Mouse (Mus musculus): ENCODE data around the gene Tmem222.
A peak's percentile ranks its signal among the peaks of the same experiment; 100 is the strongest.

Tmem222 gene

DNA sequence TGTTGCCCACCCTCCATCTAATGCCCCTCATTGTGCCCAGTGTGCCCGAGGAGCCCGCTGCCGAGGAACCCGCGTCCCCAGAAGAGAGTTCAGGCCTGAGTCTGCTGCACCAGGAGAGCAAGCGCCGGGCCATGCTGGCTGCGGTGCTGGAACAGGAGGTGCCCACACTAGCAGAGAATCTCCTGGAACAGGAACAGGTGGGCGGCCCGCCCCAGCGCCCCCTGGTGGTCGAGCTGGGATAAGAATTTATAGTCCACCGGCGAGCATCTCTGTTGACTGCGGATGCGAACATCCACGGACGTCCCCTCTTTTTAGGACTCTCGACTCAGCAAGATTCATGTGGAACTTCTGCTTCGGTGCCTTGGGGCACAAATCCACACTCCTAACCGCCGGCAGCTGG lies 27.0 kb downstream of the Tmem222 start:
- peak; percentile 85 for DNase-seq (ENCODE audit: low read depth)

DNA sequence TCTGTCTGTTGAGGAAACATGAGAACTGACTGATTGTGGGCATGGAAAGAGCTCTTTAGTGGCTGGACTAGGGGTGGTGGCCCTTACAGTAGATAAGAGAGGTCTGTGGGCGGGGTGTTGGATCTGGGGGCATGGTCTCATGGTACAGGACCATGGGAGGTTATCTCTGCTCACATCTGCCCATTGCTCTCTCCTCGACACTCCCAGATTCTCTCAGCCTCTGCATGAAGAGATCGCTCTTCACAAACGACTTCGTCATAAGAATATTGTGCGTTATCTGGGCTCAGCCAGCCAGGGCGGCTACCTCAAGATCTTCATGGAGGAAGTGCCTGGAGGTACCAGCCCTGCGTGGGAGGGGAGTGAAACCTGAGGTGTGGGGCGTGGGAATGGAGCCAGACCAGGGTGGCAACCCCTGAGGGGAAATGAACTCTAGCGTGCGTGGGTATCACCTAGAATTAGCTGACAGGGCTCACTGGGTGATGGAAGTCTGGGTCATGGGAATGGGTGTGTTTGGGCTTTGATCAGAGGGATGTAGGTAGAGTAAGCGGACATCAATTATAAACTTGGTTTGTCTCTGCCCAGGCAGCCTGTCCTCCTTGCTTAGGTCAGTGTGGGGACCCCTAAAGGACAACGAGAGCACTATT lies 29.7 kb downstream of the Tmem222 start:
- DNase-seq (ENCODE audit: low read depth) = peak; percentile 38

DNA sequence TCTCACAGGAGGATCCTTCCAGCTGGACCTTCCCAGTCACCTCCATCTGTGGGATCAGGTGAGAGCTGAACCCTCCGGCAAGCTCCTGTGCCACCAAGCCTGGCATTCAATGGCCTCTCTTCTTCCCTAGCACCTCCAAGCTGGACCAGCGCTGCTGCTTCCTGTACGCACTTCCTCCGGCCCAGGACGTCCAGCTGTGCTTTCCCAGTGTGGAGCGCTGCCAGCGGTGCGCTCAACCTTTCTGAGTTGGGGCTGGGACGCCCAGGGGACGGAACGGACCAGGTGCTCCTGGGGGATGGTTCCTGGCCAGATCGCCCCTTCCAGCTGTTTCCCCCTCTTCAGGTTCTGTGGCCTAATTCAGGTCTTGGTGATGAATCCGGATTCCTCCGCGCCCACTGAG lies 30.5 kb downstream of the Tmem222 start:
- DNase-seq (ENCODE audit: low read depth) = no peak

DNA sequence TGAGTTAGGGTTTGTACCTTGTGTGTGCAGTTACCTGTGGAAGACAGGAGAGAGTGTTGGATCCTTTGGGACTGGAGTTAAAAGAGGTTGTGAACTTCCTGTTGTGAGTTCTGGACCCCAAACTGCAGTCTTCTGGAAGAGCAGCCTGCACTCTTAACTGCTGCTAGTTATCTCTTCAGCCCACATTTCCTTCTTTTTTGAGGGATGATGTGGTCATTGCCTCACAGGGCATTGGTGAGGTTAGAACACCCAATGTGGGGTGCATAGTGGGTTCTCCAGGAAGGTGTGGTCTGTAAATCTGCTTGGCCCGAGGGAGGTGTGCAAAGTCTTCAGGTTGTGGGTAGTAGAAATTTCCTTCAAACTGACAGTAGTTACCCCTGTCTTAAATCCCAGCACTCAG lies 33.3 kb downstream of the Tmem222 start:
- no peak for DNase-seq (ENCODE audit: low read depth)

DNA sequence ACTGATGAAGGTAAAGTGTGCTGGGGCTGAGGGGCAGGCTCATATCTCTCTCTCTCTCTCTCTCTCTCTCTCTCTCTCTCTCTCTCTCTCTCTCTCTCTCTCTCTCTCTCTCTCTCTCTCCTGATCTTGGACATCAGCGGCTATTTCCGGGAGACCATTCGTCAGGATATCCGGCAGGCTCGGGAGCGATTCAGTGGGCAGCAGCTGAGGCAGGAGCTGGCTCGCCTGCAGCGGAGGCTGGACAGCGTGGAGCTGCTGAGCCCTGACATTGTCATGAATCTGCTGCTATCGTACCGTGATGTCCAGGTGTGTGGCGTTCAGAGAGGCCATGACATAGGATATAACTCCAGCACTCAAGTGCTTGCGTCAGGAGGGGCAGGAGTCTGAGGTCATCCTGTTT lies 34.1 kb downstream of the Tmem222 start:
- no peak for DNase-seq (ENCODE audit: low read depth)

DNA sequence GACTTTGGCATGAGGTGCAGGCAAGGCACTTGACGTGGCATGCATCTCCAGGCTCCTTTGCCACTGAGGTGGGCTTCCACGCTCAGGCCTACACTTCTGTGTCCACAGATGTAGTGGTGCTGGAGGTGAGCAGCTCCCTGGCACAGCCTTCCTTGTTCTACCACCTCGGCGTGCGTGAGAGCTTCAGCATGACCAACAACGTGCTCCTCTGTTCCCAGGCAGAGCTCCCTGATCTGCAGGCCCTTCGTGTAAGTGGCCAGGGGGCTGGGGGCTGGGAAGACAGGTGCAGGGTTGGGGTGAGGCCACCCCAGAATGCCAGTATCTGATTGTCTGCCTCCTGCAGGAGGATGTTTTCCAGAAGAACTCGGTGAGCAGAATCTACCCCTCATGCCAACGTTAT lies 34.9 kb downstream of the Tmem222 start:
- no peak for DNase-seq (ENCODE audit: low read depth)

DNA sequence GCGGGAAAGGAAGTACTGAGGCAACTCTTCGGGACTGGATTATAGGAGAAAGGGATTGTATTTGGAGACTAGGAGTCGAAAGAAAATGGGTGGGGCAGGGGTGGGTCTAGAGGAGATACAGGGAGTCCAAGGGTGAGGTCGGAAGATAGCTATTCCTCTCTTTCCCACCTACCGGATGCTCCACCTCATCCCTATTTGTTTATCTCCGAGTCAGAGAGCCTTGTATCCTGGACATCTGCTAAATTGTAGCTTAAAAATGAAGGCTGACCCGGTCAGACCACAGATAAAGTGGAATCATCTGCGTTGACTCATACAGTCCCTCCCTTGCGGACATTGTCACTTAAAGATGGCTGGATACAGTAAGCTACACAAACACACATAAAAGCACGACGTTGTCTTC lies 35.7 kb downstream of the Tmem222 start:
- DNase-seq (ENCODE audit: low read depth) = no peak

DNA sequence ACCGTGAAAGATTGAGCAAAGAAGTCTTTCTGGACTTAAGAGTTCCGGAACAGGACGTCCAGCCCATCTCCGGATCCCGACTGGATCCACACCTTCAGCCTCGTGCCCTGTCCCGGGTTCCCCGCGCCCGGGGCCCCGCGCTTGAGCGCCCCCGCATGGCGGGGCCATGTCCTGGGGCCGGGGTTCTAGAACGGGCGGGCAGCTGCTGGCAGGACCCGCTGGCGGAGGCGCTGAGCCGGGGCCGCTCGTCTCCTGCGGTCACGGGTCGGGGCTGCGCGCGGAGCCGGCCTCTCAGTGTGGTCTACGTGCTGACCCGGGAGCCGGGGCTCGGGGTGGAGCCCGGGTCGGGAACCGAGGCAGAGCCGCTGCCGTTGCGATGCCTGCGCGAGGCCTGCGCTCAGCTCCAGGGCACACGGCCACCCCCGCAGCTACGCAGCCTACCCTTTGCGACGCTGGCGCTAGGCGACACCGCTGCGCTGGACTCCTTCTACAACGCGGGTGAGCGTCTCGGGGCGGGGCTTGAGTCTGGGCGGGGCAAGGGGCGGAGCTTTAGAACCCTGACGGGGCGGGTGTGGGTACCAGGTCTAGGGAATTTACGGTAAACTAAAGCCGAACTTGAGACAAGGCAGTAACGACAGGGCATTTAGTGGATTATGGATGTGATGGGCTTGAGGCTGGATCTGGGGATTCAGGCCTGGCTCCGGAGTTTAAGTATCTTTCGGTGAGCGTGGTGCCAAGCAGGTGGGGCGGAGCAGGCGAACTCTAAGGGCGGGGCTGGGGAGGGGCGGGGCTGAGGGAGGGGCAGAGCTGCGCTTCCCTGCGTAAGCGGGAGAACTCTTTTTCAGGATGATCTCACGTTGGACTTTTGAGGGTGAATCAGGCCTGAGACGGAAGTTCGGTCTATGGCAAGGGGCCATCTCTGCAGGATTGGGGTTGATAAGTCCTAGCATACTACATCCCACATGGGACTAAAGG lies 36.4 kb downstream of the Tmem222 start:
- peak; percentile 92 for DNase-seq (ENCODE audit: low read depth)

DNA sequence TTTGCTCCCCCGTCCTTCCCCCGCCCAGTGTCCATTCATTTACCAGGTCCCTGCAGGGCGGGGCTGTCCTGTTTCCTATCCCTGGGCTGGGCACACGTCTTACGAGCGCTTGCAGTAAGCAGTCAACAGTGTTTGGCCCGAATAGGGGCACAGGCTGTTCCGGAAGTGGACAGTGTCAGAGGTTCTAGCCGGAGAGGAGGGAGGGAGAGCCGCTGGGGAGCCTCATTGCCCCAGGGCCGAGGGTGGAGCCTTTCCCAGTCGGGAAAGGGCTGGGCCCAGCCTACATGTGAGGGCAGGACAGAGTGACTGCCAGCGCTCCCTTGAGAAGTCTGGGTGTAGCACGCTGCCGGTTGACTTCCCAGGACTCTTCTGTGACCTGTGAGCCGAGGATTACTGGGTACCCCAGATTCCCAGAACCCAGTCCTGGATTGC lies 37.1 kb downstream of the Tmem222 start, which contains the start of gene Map3k6:
Gene Map3k6 (plus strand): TSS at position 329 of the 432 bp plus-strand sequence.
- DNase-seq (ENCODE audit: low read depth) = no peak

DNA sequence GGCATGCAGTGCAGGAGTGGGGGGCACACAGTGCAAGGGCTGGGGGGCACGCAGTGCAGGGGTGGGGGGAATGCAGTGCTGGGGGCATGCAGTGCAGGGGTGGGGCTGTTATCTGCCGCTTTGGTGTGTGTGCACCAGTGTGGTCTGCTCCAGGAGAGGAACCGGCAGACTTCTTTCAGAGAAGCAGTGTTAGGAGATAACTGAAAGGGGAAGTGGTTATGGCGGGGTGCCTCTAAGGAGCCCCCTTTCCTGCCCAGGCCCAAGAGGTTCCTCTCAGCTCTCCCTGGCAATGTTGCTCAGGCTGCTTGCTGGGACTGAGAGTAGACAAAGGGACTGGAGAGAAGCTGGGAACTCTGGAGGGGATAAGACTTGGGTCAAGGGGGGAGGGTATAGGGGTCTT lies 39.7 kb downstream of the Tmem222 start:
- DNase-seq (ENCODE audit: low read depth) = no peak

DNA sequence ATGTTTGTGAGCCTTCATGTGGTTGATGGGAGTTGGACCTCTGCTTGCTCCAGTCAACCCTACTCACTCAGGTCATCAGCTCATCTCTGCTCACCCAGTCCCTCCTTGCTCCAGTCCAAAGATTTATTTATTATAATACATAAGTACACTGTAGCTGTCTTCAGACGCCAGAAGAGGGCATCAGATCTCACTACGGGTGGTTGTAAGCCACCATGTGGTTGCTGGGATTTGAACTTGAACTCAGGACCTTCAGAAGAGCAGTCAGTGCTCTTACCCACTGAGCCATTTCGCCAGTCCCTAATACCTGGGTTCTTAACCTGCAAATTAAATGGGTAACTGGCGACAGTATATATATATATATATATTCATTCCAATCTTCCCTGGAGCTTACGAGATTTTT lies 42.2 kb downstream of the Tmem222 start:
- DNase-seq (ENCODE audit: low read depth) = no peak

DNA sequence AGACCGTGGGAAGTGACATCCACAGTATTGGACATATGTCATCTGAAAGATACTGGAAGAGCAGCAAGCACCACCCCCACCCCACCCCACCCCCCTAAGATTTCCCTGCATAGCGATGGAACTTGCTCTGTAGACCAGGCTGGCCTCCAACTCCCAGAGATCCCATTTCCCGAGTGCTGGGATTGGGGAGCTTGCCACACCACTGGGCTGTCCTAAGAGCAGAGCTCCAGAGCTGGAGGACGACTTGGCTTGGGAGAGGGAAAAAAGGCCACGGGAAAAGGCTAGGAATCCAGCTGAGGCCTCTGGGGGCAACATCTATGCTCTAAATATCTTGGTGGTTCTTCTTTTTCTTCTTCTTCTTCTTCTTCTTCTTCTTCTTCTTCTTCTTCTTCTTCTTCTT lies 42.8 kb downstream of the Tmem222 start:
- DNase-seq (ENCODE audit: low read depth) = no peak

DNA sequence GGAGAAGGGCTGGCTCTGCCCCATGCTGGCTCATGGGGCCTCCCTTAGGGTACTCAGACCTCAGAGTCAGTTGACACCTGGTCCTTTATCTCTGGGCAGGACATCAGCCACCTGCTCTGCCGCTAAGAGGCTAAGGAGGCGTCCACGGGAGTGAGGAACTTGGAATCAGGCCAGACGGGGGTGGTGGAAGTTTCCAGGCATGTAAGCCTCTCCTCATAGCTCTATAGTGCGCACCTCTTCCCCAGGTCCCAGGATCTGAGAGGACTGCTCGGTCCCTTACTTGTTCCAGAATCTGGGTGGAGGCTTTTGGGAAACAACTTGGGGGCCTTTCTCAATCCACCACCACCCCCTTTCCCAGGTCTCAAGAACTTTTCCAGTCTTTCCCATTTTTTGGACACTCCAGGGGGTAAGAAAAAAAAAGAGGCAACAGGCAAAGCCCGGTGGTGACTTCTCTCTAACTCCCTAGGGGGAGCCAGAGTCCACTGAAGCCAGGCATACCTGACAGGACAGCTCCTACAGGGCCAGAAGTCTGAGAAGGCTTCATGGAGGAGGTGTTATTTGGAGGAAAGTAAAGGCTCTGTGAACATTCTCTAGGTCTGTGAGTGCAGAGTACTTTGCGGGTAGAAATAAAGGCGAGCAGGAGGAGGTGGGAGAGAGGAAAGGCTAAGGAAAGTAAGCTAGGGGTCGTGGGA lies 44.2 kb downstream of the Tmem222 start:
- DNase-seq (ENCODE audit: low read depth) = peak; percentile 67

DNA sequence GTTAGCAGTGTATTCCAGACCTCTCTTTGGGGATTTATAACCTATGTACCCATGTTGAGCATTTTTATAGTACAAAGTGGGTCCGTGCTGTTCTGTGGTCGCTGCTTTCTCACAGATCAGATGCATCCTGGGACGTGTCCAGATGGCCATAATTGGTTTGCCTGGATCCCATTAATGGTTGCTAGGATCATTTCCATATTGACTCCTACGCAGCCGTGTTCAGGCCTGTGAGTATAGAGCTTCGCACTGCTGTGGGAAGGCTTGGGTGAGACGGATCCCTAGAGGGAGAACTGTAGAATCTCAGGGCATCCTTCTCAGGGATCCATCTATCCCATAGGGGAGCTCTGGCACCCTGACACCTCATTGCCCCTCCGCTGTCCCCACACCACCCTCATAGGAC lies 48.0 kb downstream of the Tmem222 start:
- DNase-seq (ENCODE audit: low read depth) = no peak

DNA sequence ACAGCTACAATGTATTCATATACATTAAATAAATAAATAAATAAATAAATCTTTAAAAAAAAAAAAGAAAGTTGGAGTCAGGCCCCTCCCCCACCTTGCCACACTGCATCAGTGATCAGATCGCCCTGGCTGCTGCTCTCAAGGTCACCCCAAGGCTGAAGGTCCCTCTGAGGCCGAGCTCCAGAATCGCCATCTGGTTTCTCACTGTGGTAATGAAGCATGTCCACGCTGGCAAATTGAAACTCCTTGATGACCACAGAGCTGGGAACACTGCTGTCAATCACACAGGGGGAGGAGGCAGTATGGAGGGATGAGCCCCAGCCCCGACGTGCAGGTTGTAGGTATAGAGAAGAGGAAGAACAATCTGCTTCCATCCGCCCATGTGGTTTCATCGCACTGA lies 50.0 kb downstream of the Tmem222 start:
- no peak for DNase-seq (ENCODE audit: low read depth)

DNA sequence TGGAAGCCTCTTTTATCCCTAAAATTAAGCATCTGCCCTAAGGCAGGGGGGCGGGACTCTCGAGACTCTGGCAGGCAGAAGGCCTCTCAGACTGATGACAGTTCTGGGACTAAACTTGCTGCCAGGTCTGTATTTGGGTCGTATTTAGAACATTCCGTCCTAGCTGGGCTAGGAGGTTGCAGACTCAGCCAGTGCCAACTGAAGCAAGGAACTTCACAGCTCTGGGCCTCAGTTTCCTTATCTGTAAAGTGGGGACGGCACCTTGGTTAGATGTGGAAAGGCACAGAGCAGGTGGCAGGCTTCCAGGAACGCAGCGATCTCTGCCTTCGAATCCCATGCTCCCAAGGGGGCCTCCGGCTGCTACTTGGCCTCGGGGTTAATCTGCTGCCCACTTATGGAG lies 51.5 kb downstream of the Tmem222 start:
- DNase-seq (ENCODE audit: low read depth) = no peak

DNA sequence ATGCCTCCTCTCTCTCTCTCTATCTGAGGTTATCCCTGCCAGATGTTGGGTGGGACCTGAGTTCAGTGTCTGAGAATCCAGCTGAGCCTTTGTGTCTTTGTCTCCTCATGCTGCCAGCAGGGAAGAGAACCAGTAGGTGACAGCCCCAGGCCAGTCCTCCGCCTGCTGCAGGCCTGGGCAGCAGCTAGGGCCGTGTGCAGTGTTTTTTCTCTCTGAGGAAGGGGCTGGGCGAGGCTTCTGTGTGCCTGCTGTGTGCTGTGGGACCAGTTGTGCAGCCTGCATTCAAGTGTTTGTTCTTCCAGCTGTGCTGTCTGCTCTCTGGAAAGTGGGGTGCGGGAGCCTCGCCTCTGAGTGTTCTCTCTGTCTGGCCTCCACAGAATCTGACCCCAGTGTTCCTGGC lies 53.7 kb downstream of the Tmem222 start:
- no peak for DNase-seq (ENCODE audit: low read depth)

DNA sequence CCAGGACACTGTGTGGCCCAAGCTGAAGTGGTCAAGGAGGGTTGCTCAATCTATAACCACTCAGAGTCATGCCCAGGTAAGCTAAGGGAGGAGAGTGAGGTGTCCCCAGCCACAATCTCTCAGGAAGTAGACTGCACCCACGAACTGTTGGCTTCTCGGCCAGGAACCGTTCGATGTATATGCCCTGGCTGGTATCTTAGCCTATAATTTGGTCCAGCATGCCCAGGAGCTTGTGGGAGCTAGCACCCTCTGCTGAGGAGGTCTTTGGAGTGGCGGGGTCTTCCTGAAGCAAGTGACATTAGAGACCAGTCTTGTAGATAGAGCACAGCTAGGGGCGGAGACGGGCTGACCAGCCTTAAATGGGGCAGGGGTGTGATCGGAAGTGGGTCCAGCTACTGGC lies 55.9 kb downstream of the Tmem222 start:
- DNase-seq (ENCODE audit: low read depth) = no peak

DNA sequence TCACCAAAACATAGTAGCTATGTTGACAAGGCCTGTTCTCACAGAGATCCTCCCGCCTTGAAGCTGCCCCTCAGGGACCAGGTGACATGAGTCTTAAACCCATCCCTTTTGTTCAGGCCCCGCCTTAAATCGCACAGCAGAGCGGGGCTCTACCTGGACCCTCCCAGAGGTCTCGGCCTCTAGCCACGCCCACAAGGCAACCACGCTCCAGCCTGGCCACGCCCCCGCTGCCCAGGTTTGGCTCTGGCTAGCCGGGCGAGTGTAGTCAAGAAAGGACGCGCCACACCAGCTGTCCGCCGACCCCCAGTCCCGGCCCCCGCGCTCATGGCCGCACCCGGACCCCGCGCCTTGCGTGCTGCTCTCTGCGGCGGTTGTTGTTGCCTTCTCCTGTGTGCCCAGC lies 56.9 kb downstream of the Tmem222 start:
- DNase-seq (ENCODE audit: low read depth) = peak; percentile 17

DNA sequence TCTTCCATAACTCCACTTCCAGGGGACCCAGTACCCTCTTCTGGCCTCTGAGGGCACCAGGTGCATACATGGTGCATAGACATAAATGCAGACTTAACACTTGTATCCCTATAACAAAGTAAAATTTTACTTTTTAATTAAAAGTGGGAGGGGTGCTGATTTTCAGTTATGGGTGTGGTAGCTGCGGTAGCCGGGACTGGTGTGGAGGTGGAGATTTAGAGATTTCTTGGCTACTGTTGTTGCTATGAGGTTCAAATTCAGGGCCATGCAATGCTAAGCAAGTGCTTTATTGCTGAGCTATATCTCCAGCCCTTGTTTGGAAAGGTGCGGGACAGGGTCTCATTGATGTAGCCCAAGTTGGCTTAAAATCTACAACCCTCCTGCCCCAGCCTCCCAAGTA lies 58.8 kb downstream of the Tmem222 start:
- DNase-seq (ENCODE audit: low read depth) = no peak

DNA sequence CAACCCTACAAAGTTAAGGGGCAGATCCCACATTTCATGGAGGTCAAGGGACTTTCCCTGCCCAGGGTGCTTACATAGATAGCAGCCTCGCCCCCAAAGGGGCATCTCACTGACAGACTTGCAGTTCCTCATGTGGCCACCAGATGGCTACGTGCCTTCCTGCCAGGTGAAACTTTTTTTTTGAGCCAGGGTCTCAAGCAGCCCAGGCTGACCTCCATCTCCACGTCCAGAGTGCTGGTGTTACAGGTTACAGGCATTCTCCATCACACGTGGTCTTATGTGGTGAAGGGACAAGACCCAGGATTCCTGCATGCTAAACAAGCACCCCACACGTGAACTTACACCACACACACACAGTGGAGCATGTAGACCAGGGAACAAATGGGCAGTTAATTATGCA lies 60.0 kb downstream of the Tmem222 start:
- peak; percentile 84 for DNase-seq (ENCODE audit: low read depth)

All from induced T-regulatory cell, adult 2 months (primary cell).